Mouse (Mus musculus): ENCODE data around the gene 4930404H24Rik.

DNA sequence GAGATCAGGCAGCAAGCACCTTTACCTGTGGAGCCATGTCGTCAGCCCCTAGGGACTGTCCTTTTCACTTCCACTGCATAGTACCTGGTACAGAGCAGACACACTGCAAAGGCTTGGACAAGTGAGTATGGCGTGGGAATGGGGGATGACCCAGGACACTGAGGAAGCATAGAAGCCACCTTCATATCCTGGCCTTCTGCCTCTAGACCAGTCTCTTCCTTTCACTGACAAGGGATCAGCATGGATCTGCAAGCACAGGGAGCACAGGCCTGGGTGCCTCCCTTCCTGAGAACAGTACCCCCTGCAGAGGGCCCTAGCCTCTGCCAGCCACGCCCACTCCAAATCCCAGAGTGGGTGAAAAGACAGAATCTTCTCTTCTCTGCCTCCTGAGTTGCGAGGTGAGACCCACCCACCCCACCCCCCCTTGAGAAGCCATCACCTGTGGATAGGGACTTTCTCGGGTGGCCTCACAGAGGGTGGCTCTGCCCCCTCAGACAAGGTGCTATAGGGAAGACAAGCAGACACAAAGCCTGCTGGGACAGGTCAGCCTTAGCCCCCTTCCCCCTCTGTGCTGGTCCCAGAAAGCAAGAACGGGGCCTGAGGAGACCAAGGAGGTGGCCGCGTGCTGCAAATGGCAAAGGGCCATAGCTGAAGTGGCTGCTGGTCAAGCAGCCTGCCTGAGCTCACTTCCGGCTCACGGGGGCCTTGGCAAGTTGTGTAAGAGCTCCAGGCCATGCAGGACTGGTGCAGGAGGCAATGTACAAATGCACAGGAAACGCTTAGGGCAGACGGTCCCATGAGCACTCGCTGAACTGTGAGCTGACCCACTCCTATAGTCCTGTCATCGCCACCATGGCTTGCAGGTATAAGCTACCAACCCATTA is 22.1 kb downstream of the 4930404H24Rik start:
- TF ChIP-seq POLR2A (IDR thresholded peaks at IDR 0.05; ENCODE audit: insufficient read length, low read depth) (no peak), TCF12 (IDR thresholded peaks at IDR 0.05; ENCODE audit: insufficient read depth, poor library complexity, severe bottlenecking) (no peak), MYOG (IDR thresholded peaks at IDR 0.05; ENCODE audit: control insufficient read depth in 1 of 3, insufficient read depth in 1 of 3, insufficient read length in 2 of 3, low read depth in 2 of 3) (no peak)

All from myocyte (in vitro differentiated cells).